Mouse (Mus musculus): ENCODE data around the gene Gpbp1l1.

GRCm38 (mm10) chr4:116553035-116553434 is 4.4 kb upstream of the Gpbp1l1 start:
- TF ChIP-seq POLR2A (IDR thresholded peaks at IDR 0.05; ENCODE audit: insufficient read length, low read depth): no peak
- TF ChIP-seq MAX (IDR thresholded peaks at IDR 0.05; ENCODE audit: low read depth): no peak
- TF ChIP-seq USF1 (IDR thresholded peaks at IDR 0.05; ENCODE audit: low read depth): no peak

All from myocyte (in vitro differentiated cells).